Mouse (Mus musculus) lung, embryonic 16.5 days (tissue): ENCODE data around the gene Kcnj15. TPM values are rescaled to one million over a fixed set of nuclear protein-coding genes. Genes with fewer than 3 reads are reported as not detected.

Source experiments
- ATAC-seq: fragments of 200-750 bp; cut with Nextera tagmentation; 2 replicates; pipeline ENCODE4 v1.8.0; 2017; ENCODE audit warnings: low read depth, mild to moderate bottlenecking, moderate library complexity
- H3K27ac ChIP-seq: fragments of 300-500 bp; sonication (generic); 2 replicates; pipeline ENCODE4 v1.5.1; 2014; ENCODE audit warnings: mild to moderate bottlenecking, control low read depth, low read length
- H3K27me3 ChIP-seq: fragments of 300-500 bp; sonication (generic); 2 replicates; pipeline ENCODE4 v1.6.1; 2014; ENCODE audit warnings: low read depth, low read length, mixed read lengths; ENCODE audit not compliant: control insufficient read depth, insufficient read depth
- H3K36me3 ChIP-seq: fragments of 300-500 bp; sonication (generic); 2 replicates; pipeline ENCODE4 v1.6.1; 2014; ENCODE audit warnings: low read length; ENCODE audit not compliant: control insufficient read depth, insufficient read depth
- H3K4me1 ChIP-seq: fragments of 300-500 bp; sonication (generic); replicated peaks from 2 replicates; pipeline ENCODE4 v1.6.1; 2014; ENCODE audit warnings: low read length, mixed read lengths; ENCODE audit not compliant: control insufficient read depth, insufficient read depth
- H3K4me2 ChIP-seq: fragments of 300-500 bp; sonication (generic); 2 replicates; pipeline ENCODE4 v1.6.1; 2014; ENCODE audit warnings: low read depth, low read length, control low read depth
- H3K4me3 ChIP-seq: fragments of 300-500 bp; sonication (generic); 2 replicates; pipeline ENCODE4 v1.5.1; 2014; ENCODE audit warnings: mild to moderate bottlenecking, low read length, control low read depth
- H3K9ac ChIP-seq: fragments of 300-500 bp; sonication (generic); 2 replicates; pipeline ENCODE4 v1.6.1; 2014; ENCODE audit warnings: low read length, control low read depth
- H3K9me3 ChIP-seq: fragments of 300-500 bp; sonication (generic); 2 replicates; pipeline ENCODE4 v1.6.1; 2016; ENCODE audit warnings: low read length; ENCODE audit not compliant: control insufficient read depth
- WGBS: fragments of 180-500 bp; shearing (Covaris S2); extraction: QIAGEN DNeasy Blood & Tissue Kit; methylation state at CpG from one replicate; pipeline ENCODE4 v1.1.7; 2014; 5-methylcytosine and 5-hydroxymethylcytosine counted together
- polyA plus RNA-seq: library from polyadenylated mRNA; unstranded; fragments of >200 nt; fragmentation: Nextera tagmentation; extraction: Ambion mirVana; gene quantifications from 2 replicates; pipeline ENCODE4 v1.2.1, GENCODE M21; 2015

Kcnj15 gene
- polyA plus RNA-seq, 1 experiment from 2014 or later = 4.0 TPM

DNA sequence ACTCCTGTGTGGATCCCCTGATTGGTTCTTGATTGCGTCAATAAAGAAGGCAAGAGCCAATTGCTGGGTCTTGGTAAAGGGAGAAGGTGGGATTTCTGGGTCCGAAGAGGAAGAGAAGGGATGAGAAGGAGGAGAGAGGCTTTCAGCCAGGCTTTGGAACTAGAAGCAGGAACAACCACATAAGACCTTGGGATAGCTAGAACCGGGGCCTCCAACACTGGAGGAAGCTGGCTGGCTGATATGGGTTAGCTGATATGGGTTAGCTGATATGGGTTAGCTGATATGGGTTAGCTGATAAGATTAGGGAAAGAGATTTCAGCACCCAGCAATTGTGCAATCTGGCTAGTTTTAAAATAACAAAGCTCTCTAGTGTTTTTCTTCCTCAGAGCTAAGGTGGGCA is 44.3 kb downstream of the Kcnj15 start:
- no peak for ATAC-seq
- H3K9ac ChIP-seq = no peak overlapping the region
- 85% methylated on average over 3 of the region's 3 CpGs for WGBS
- no peak overlapping the region for H3K4me2 ChIP-seq
- peaks cover 3% of the 10 kb centered on the region; the same call in 1 of the 2 replicates for H3K4me1 ChIP-seq
- no peaks in the 10 kb centered on the region for H3K36me3 ChIP-seq
- no peak overlapping the region for H3K4me3 ChIP-seq
- no peaks in the 10 kb centered on the region for H3K27me3 ChIP-seq
- H3K9me3 ChIP-seq = no peaks in the 10 kb centered on the region
- H3K27ac ChIP-seq = no peak overlapping the region

GRCm38 (mm10) chr16:95303676-95304075 is 46.3 kb downstream of the Kcnj15 start:
- no peaks in the 10 kb centered on the region for H3K27me3 ChIP-seq
- H3K4me2 ChIP-seq = no peak overlapping the region
- H3K27ac ChIP-seq = peak overlapping the region; percentile 23
- 0 out of 2 replicates have a peak, but pooled peaks cover 2% of the 10 kb centered on the region for H3K4me1 ChIP-seq
- H3K9ac ChIP-seq = no peak overlapping the region
- H3K4me3 ChIP-seq = no peak overlapping the region
- ATAC-seq = peak; percentile 42; the same call in 1 of the 2 replicates
- H3K36me3 ChIP-seq = no peaks in the 10 kb centered on the region
- WGBS = 45% methylated on average over 9 of the region's 9 CpGs
- H3K9me3 ChIP-seq = no peaks in the 10 kb centered on the region

DNA sequence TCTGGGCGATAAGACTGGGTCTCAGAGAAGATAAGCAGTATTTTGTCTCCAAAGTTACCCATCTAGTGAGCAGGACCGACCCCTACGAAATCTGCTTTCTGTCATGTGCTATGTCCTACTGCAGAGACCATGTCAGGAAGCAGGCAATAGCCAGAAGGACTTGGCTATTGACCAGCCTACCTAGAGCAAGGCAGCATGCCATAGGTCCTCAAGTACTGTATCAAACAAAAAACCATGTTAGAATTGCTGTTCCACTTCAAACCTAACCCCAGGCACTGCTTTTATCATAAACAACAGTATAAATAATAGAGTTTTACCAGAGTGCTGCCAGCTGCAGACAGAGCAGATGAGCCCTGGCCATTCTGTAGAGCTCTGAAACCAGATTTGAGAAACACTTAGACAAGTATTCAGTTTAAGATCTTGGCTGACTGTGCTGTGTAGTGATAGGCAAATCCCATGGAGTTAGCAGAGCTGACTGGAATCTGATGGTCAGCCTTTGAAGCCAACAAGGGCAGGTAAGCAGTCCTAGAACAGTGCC is 50.5 kb downstream of the Kcnj15 start:
- no peaks in the 10 kb centered on the region for H3K27me3 ChIP-seq
- 72% methylated on average over 3 of the region's 3 CpGs for WGBS
- H3K9me3 ChIP-seq = no peaks in the 10 kb centered on the region
- no peak overlapping the region for H3K9ac ChIP-seq
- H3K4me1 ChIP-seq = 0 out of 2 replicates have a peak, but pooled peaks cover 2% of the 10 kb centered on the region
- no peak overlapping the region for H3K4me2 ChIP-seq
- peak; percentile 63 for ATAC-seq
- H3K4me3 ChIP-seq = no peak overlapping the region
- no peak overlapping the region for H3K27ac ChIP-seq
- no peaks in the 10 kb centered on the region for H3K36me3 ChIP-seq

- Histone ChIP-seq H3K9ac (no peak overlapping the region), H3K36me3 (no peaks in the 10 kb centered on the region), H3K27ac (peak overlapping the region; percentile 46; the same call in 1 of the 2 replicates), H3K4me3 (no peak overlapping the region), H3K4me2 (peak overlapping the region; percentile 8; the same call in 1 of the 2 replicates), H3K9me3 (no peaks in the 10 kb centered on the region), H3K27me3 (no peaks in the 10 kb centered on the region), H3K4me1 (peaks cover 6% of the 10 kb centered on the region)
- 40% methylated on average over 9 of the region's 9 CpGs for WGBS
- peak; percentile 94 for ATAC-seq
Observed at GRCm38 (mm10) chr16:95321945-95322625, 64.7 kb downstream of the Kcnj15 start.

- ATAC-seq = peak; percentile 81
- no peaks in the 10 kb centered on the region for H3K36me3 ChIP-seq
- H3K4me3 ChIP-seq = no peak overlapping the region
- H3K4me2 ChIP-seq = no peak overlapping the region
- no peaks in the 10 kb centered on the region for H3K9me3 ChIP-seq
- peak overlapping the region; percentile 22; the same call in 1 of the 2 replicates for H3K27ac ChIP-seq
- 46% methylated on average over 5 of the region's 5 CpGs for WGBS
- no peaks in the 10 kb centered on the region for H3K27me3 ChIP-seq
- no peak overlapping the region for H3K9ac ChIP-seq
- no peaks in the 10 kb centered on the region for H3K4me1 ChIP-seq
Observed at GRCm38 (mm10) chr16:95332159-95332558, 74.8 kb downstream of the Kcnj15 start.

GRCm38 (mm10) chr16:95340885-95341791 is 83.8 kb downstream of the Kcnj15 start:
- H3K27ac ChIP-seq = 0 out of 2 replicates have a peak overlapping the region, but pooled peaks have one; percentile 11

DNA sequence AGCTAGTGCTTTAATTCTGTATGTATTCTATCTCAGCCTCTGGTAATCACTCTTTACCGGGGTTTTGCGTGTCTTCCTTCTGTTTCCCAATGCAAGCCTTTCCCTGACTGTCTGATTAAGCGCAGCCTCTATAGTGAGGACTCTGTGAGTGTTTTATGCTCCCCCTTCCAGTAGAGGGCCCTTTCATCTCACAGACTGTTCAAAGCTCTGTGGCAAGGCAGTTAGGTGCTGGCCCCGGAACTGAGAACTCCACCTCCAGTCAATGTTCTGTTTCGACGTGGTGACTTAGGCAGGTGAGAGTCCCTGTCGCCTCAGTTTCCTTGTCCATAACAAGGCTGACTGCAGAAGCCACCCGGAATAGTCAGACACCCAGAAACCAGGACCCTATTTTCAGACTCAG is 84.7 kb downstream of the Kcnj15 start:
- WGBS = 61% methylated on average over 8 of the region's 8 CpGs
- Histone ChIP-seq H3K9me3 (no peaks in the 10 kb centered on the region), H3K4me3 (no peak overlapping the region), H3K27me3 (no peaks in the 10 kb centered on the region), H3K9ac (no peak overlapping the region), H3K4me1 (peaks cover 8% of the 10 kb centered on the region), H3K4me2 (no peak overlapping the region), H3K36me3 (no peaks in the 10 kb centered on the region), H3K27ac (no peak overlapping the region)
- ATAC-seq = peak; percentile 28; the same call in 1 of the 2 replicates

More at GRCm38 (mm10) chr16:95340885-95341791, 83.8 kb downstream of the Kcnj15 start:
- Histone ChIP-seq H3K9me3 (no peaks in the 10 kb centered on the region), H3K4me1 (peaks cover 3% of the 10 kb centered on the region; the same call in 1 of the 2 replicates), H3K4me3 (no peak overlapping the region), H3K27me3 (no peaks in the 10 kb centered on the region), H3K4me2 (peak overlapping the region; percentile 29; the same call in 1 of the 2 replicates), H3K9ac (peak overlapping the region; percentile 38; the same call in 1 of the 2 replicates), H3K36me3 (no peaks in the 10 kb centered on the region)
- 22% methylated on average over 28 of the region's 28 CpGs for WGBS
- peak; percentile 89 for ATAC-seq

- H3K4me2 ChIP-seq = no peak overlapping the region
- H3K27me3 ChIP-seq = no peaks in the 10 kb centered on the region
- H3K4me1 ChIP-seq = peaks cover 25% of the 10 kb centered on the region
- H3K27ac ChIP-seq = no peak overlapping the region
- 53% methylated on average over 10 of the region's 10 CpGs for WGBS
- no peaks in the 10 kb centered on the region for H3K9me3 ChIP-seq
- H3K4me3 ChIP-seq = no peak overlapping the region
- H3K36me3 ChIP-seq = no peaks in the 10 kb centered on the region
- no peak for ATAC-seq
- no peak overlapping the region for H3K9ac ChIP-seq
Observed at GRCm38 (mm10) chr16:95344961-95345360, 87.6 kb downstream of the Kcnj15 start.

- no peak overlapping the region for H3K27ac ChIP-seq
- H3K9me3 ChIP-seq = no peaks in the 10 kb centered on the region
- H3K36me3 ChIP-seq = no peaks in the 10 kb centered on the region
- H3K4me1 ChIP-seq = peaks cover 25% of the 10 kb centered on the region
- H3K4me2 ChIP-seq = no peak overlapping the region
- H3K4me3 ChIP-seq = no peak overlapping the region
- H3K9ac ChIP-seq = no peak overlapping the region
- WGBS = 3% methylated on average over 5 of the region's 7 CpGs
- ATAC-seq = no peak
- no peaks in the 10 kb centered on the region for H3K27me3 ChIP-seq
Observed at GRCm38 (mm10) chr16:95345882-95346281, 88.5 kb downstream of the Kcnj15 start.
